Mouse (Mus musculus): ENCODE data around the gene Tlk2.

Gene Tlk2

DNA sequence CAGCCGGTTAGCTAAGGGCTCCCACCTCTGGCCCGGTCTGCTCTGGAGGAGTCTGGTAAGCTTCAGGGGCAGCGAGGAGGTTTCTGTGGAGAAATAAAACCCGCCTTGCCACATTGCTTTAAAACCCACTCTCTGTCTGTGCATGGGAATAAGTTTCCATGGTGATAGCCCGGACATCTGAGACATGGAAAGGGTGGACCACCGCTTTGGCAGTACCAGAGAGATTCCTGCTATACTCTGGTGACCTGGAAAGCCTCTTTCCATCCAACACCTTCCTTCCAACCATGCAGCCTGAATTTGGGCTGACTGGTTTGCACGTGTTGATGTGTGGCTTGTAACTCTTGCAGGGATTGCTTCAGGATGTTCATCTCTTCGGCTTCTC, 135.0 kb downstream of the Tlk2 start:
- no peak for DNase-seq (ENCODE audit: low spot score in 2 of 2)

DNA sequence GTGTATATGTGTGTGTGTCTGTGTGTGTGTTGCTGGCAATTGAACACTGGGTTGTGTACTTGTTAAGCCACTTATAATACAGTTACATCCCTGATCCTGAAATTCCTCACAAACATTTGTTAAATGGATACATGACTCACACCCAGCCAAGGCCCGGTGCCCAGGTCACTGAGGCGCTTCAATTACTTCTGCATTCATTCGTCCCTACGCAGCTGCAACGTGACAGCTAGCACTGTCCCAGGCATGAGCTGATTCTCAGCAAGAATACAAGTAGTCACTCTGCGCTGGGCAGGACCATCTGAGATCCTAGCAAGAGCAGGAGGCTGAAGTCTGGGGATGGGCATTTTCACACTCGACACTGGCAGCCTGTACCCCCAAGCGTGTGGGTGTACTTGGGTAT, 136.7 kb downstream of the Tlk2 start:
- DNase-seq (ENCODE audit: low spot score in 2 of 2), result no peak

DNA sequence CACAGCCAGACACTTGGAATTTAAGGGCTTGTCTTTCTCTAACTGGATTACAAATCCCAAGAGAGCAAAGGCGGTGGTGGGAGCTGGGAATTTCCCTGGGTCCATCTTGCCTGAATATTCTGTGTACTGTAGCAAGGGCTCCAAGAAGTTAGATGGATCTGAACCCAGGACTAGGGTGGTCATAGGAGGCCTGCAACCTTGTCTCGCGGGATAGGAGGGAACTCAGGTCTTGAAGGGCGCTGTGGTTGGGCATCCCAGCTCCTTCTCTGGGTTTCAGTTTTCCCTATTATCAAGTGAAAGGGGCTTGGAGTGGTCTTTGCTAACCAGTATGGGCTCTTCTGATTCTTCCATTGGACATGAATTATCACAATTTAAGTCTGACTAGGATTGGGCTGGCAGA, 137.5 kb downstream of the Tlk2 start:
- DNase-seq (ENCODE audit: low spot score in 2 of 2), result no peak

DNA sequence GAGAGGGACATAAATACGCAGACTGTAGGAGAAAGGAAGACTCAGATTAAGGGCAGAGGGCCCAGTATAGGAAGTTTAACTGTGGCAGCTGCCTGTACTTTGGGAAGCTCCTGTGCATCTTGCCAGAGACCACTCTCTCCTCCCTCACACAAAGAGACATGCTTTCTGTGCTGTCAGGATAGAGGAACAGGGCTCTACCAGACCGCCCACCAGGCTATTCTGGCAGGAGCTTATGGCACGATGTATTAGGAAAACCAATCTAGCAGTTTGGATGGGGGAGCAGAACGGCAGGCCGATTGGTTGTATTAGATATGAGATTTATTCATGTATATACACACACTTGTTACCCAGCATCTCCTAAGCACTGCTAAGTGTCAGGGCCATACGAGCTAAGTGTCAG, 139.2 kb downstream of the Tlk2 start:
- DNase-seq (ENCODE audit: low spot score in 2 of 2), result no peak

DNA sequence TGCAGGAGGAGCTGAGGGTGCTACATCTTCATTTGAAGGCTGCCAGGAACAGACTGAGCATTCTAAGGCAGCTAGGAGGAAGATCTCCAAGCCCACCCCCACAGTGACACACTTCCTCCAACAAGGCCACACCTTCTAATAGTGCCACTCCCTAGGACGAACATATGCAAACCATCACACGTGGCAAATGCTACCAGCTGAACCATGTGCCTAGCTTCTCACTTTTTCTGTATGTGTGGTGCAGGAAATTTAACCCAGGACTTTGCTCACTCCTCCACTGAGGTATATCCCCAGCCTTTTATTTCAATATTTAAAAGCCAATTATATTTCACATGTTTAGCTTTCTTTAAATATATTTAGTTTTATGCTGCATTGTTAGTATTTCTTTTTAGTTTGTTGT, 142.5 kb downstream of the Tlk2 start:
- no peak for DNase-seq (ENCODE audit: low spot score in 2 of 2)

DNA sequence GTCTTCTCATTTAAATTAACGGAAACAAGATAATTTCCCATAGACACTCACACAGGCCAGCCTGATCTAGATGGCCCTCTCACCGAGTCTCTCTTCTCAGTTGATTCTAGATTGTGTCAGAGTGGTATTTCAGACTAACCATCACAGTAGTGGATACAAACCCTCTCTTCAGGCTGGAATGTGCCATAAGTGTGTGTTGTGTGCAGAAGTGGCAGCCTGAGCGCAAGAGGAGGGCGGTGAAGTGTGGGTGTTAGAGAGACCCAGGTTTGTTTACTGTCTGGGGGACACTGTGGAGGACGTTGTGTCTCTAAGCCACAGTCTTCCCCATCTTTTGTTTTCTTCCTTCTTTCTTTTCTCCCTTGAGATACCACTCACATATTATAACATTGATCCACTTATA, 144.9 kb downstream of the Tlk2 start:
- DNase-seq (ENCODE audit: low spot score in 2 of 2), result no peak

DNA sequence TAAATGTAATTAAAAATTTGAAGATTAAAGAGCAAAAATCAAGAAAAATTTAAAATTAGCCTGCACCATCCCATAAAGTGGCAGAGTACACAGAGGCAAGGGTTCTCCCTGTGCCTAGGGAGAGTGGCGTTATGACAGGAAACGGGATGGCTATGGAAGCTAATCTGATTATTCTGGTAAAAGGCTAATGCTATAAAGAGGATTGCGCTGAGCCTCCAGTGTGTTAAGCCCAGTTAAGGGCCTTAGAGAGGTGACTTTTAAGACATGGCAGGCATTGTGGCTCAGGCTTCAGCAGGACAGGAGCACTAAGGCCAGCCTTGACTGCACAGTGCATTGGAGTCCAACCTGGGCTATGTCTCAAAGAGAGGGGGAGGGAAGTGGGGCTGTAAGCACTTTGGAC, 148.5 kb downstream of the Tlk2 start:
- DNase-seq (ENCODE audit: low spot score in 2 of 2), result no peak

DNA sequence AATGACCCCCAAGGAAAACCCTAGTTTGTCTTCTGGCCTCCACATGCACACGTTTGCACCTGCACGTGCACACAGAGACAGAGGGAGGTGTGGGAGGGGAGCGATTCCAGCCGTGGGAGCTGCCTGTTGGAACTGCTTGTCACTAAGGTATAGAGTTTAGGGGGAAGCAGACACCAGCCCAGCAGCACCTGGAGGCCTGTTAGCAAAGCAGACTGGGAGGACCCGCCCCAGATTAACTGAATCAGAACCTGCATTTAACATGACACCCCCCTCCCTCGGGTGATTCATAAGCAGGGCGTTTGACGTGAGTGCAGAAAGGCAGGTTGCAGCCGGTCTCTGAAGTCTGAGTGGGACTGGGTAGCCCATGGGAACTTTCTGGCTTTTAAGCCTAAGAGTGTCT, 151.4 kb downstream of the Tlk2 start:
- no peak for DNase-seq (ENCODE audit: low spot score in 2 of 2)

DNA sequence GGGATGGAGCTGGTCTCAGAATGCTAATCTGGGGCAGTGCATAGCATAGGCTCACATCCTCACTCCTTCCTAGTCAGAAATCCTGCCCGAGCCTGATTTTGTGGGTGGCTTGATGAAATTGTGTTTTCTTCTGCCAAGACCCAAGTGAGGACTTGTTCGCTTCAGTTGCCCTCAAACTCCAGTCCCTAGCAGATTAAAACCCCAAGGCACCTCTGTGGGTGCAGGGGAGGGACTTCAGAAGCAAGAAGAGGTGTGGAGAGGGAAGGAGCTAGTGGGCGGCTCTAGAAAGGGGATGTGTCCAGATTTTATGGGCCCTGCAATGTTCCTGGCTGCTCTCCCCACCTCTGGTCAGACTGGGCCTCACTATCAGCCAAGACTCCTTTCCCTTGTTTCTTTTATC, 152.5 kb downstream of the Tlk2 start:
- no peak for DNase-seq (ENCODE audit: low spot score in 2 of 2)

DNA sequence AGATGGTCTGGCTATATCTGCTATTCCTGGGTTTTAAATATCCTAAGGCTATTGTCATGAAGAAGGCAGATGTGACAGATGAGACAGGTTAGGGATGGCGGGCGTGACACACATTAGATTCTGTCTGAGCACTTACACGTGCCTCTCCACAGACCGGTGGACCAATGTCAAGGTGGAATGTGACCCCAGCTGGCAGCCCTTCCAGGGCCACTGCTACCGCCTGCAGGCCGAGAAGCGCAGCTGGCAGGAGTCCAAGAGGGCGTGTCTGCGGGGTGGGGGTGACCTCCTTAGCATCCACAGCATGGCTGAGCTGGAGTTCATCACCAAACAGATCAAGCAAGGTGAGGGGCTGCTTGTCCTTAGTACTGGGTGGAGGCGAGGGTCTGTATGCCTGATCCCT, 153.1 kb downstream of the Tlk2 start:
- no peak for DNase-seq (ENCODE audit: low spot score in 2 of 2)

DNA sequence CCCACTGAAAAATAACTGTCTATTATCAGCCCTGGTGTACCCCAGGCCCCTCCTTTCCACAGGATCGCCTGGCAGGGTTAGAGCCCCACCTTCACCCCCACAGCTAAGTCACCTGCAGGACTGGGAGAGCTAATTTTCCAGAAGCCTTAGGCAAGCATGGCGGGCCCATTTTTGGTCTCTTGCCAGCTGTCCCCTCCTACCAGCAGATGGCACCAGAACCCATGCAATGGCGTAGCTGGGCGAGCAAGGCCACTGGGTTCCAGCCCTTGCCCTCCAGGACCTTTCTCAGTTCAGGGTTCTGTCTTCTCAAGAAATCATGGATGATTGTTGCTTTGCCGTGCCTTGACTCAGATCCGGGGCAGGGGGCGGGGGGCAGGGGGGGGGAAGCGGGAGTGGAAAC, 153.9 kb downstream of the Tlk2 start:
- peak in 1 of 2 experiments; percentile 60 for DNase-seq (ENCODE audit: low spot score in 2 of 2)
